Mouse (Mus musculus) layer of hippocampus, postnatal 10 days (tissue): ENCODE results near the gene Nxnl2. TPM values are rescaled to one million over a fixed set of nuclear protein-coding genes. Genes with fewer than 3 reads are reported as not detected.
"Not testable (repeated sequence)": the region's sequence is repeated elsewhere in the genome, so short reads cannot be mapped to it uniquely, and the experiment has no call there.

Experiments
- DNase-seq, 2 experiments: peaks; one replicate each; pipeline ENCODE4 v3.0.0; 2021; ENCODE audit warnings: low spot score in 2 of 2
- total RNA-seq, 2 experiments: library from RNA; stranded (reverse); gene quantifications; 2 replicates each; pipeline ENCODE4 v1.2.3; 2021

Nxnl2 gene
- total RNA-seq, 2 experiments from 2014 or later: 1.3 TPM

- DNase-seq: no peak
Measured at GRCm38 (mm10) chr13:51178932-51179331, 8.1 kb downstream of the Nxnl2 start.

- DNase-seq: no peak
Measured at GRCm38 (mm10) chr13:51179362-51179761, 8.5 kb downstream of the Nxnl2 start.

- no peak for DNase-seq
Measured at GRCm38 (mm10) chr13:51182236-51182635, 11.4 kb downstream of the Nxnl2 start.

- no peak for DNase-seq
Measured at GRCm38 (mm10) chr13:51184896-51185295, 14.1 kb downstream of the Nxnl2 start.

- no peak for DNase-seq
Measured at GRCm38 (mm10) chr13:51190336-51190735, 19.5 kb downstream of the Nxnl2 start.

GRCm38 (mm10) chr13:51191416-51192140 lies 20.8 kb downstream of the Nxnl2 start:
- DNase-seq: peak; percentile 27 to 44

GRCm38 (mm10) chr13:51193893-51194292 lies 23.1 kb downstream of the Nxnl2 start:
- DNase-seq: no peak

- DNase-seq: no peak
Measured at GRCm38 (mm10) chr13:51197699-51198098, 26.9 kb downstream of the Nxnl2 start.

- no peak for DNase-seq
Measured at GRCm38 (mm10) chr13:51198186-51198585, 27.4 kb downstream of the Nxnl2 start.

GRCm38 (mm10) chr13:51201985-51202843 lies 31.4 kb downstream of the Nxnl2 start:
- DNase-seq: not testable (repeated sequence)

GRCm38 (mm10) chr13:51202844-51203173 lies 32.0 kb downstream of the Nxnl2 start:
- peak; percentile 47 to 68 for DNase-seq

- no peak for DNase-seq
Measured at GRCm38 (mm10) chr13:51203467-51203866, 32.6 kb downstream of the Nxnl2 start.

GRCm38 (mm10) chr13:51204081-51204480 lies 33.3 kb downstream of the Nxnl2 start:
- DNase-seq: not testable (repeated sequence)

GRCm38 (mm10) chr13:51207965-51208364 lies 37.1 kb downstream of the Nxnl2 start:
- no peak for DNase-seq

- peak; percentile 57 to 59 for DNase-seq
Measured at GRCm38 (mm10) chr13:51208378-51209100, 37.7 kb downstream of the Nxnl2 start.

GRCm38 (mm10) chr13:51210639-51211038 lies 39.8 kb downstream of the Nxnl2 start:
- no peak for DNase-seq

- DNase-seq: no peak
Measured at GRCm38 (mm10) chr13:51214746-51215145, 43.9 kb downstream of the Nxnl2 start.

GRCm38 (mm10) chr13:51220897-51221296 lies 50.1 kb downstream of the Nxnl2 start:
- DNase-seq: no peak

GRCm38 (mm10) chr13:51221425-51222160 lies 50.8 kb downstream of the Nxnl2 start:
- no peak for DNase-seq
